Mouse (Mus musculus): Measurements from ENCODE around the gene Dennd5b.

DNA sequence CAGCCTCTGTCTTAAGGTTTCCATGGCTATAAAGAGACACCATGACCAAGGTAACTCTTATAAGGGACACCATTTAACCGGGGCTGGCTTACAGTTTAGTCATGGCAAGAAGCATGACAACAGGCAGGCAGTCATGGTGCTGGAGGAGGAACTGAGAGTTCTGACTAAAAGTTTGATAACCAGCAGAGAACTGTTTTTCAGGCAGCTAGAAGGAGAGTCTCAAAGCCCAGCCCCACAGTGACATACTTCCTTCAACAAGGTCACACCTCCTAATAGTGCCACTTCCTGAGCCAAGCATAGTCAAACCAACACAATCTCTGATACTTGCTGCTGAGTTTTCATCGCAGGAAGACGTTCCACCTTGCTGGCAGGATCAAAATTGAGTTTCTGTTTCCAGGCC is 37.5 kb upstream of the Dennd5b start:
- TF ChIP-seq EP300 (IDR thresholded peaks at IDR 0.05; ENCODE audit: low read depth) (no peak), CTCF (IDR thresholded peaks at IDR 0.05; ENCODE audit: low read depth) (no peak)

All from liver, postnatal 0 days (tissue).